8 mouse cellular contexts compared by ENCODE assay signal in the genomic region with DNA sequence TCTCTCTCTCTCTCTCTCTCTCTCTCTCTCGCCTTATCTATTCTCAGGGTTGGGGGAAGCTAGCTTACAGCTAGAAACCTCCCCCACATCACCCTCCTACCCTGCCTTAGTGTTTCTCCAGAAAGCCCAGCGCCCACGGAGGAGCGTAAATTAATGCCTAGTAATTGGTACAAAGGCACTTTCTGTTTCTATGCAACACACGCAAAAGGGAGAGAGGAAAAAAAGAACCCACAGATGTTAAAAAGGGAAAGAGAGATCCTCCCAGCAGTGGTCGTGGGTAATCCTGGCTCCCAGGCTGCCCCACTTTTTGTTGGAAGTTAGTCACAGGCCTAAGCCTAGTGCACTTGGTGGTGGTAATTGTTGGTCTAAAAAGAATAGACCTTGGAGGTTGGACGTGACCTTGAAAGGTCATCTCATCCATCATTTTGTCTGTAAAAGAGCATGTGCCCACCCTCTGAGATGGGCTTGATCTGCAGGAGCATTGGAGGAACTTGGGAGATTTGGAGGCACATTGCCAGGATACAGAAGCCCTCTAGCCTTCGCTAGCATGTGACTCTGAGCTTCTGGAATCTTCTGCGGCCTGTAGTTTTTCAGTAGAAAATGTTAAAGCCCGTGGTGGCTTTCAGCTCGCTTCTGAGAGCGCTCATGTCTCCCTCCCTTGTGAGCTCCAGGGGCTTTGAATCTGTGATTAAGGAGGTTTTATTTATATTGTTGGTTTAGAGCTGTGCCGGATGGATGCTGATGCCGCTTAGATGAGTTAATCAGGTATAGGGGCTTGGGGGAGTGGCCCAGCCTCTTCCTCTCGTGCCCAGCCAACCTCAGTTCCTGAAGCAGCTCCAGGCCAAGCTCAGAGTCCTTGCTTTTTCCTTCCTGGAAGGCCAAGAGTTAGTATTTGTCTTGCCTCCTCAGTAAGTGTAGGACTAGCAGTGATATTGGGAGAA. TPM values are rescaled to one million over a fixed set of nuclear protein-coding genes. Genes with fewer than 3 reads are reported as not detected.
A peak's percentile ranks its signal among the peaks of the same experiment; 100 is the strongest.
DNase-seq lines count a peak whose midpoint lies in the region; ATAC-seq and TF ChIP-seq lines count a peak whose summit lies in the region.

No protein-coding gene starts in this region.

- no peak overlapping the region for H3K9ac ChIP-seq in heart, embryonic 11.5 days (ENCODE audit: low read depth, low read length)

- H3K27ac ChIP-seq in cortical plate, adult 2 months (ENCODE audit: insufficient read depth, low read length): peak overlapping the region; percentile 89
- peak overlapping the region; percentile 99 for H3K27ac ChIP-seq in olfactory bulb, adult 2 months (ENCODE audit: insufficient read depth, low read depth, low read length)
- H3K27ac ChIP-seq in heart, embryonic 11.5 days (ENCODE audit: low read depth, low read length): no peak overlapping the region

- H3K4me3 ChIP-seq in cortical plate, adult 2 months (ENCODE audit: insufficient read depth, low read length): peak overlapping the region; percentile 11; the same call in 1 of the 2 replicates
- no peak overlapping the region for H3K4me3 ChIP-seq in olfactory bulb, adult 2 months (ENCODE audit: insufficient read depth, low read depth, low read length)
- H3K4me3 ChIP-seq in heart, embryonic 11.5 days (ENCODE audit: low read depth, low read length): no peak overlapping the region

- no peak for TF ChIP-seq POLR2A in cortical plate, adult 2 months (IDR thresholded peaks at IDR 0.05; ENCODE audit: extremely low read depth, insufficient read depth, low read length)
- TF ChIP-seq POLR2A in olfactory bulb, adult 2 months (IDR thresholded peaks at IDR 0.05; ENCODE audit: insufficient read depth, low read depth, low read length): no peak

- H3K27me3 ChIP-seq in heart, embryonic 11.5 days (ENCODE audit: control insufficient read depth, insufficient read depth, low read length): peaks cover 7% of the 10 kb centered on the region

- TF ChIP-seq CTCF in cortical plate, adult 2 months (IDR thresholded peaks at IDR 0.05; ENCODE audit: extremely low read depth, insufficient read depth, low read length): no peak
- TF ChIP-seq CTCF in olfactory bulb, adult 2 months (IDR thresholded peaks at IDR 0.05; ENCODE audit: insufficient read depth, low read depth, low read length): no peak

- ATAC-seq in heart, embryonic 11.5 days (replicated peaks; ENCODE audit: insufficient number of reproducible peaks, low FRiP score, low TSS enrichment): no peak

- intact Hi-C loops in left cerebral cortex, postnatal 36 days (cut with DNase I): no loop called here
- intact Hi-C loops in left cerebral cortex, postnatal 4 days (cut with DNase I): no loop called here

- H3K4me1 ChIP-seq in cortical plate, adult 2 months (ENCODE audit: control insufficient read depth, insufficient read depth, low read length): peaks cover 28% of the 10 kb centered on the region
- H3K4me1 ChIP-seq in olfactory bulb, adult 2 months (ENCODE audit: control insufficient read depth, insufficient read depth, low read length): peaks cover 42% of the 10 kb centered on the region
- peaks cover 15% of the 10 kb centered on the region for H3K4me1 ChIP-seq in heart, embryonic 11.5 days (ENCODE audit: control insufficient read depth, insufficient read depth, low read length)

- no peaks in the 10 kb centered on the region for H3K9me3 ChIP-seq in heart, embryonic 11.5 days (replicated peaks; ENCODE audit: control insufficient read depth, low read length)

- no peaks in the 10 kb centered on the region for H3K36me3 ChIP-seq in heart, embryonic 11.5 days (ENCODE audit: control insufficient read depth, insufficient read depth, low read length)

- 16% methylated on average over 15 of the region's 15 CpGs for WGBS in olfactory bulb, adult 2 months
- 72% methylated on average over 15 of the region's 15 CpGs for WGBS in heart, embryonic 11.5 days (ENCODE audit: insufficient replicate concordance)

- no peak overlapping the region for H3K4me2 ChIP-seq in heart, embryonic 11.5 days

- peak; percentile 28 for DNase-seq in embryo, embryonic 10 days (ENCODE audit: low spot score)
- no peak for DNase-seq in embryo, embryonic 9.5 days (ENCODE audit: extremely low spot score)
- DNase-seq in left cerebral cortex, postnatal 36 days (ENCODE audit: low spot score in 2 of 2): peak; percentile 28 to 53
- DNase-seq in left cerebral cortex, postnatal 4 days: no peak
- DNase-seq in ovary, postnatal 36 days (ENCODE audit: low spot score): no peak

RNA-seq across cellular contexts. Expression of gene Klf9, which starts 6.3 kb away (rescaled TPM):
- 100 to 1,000 TPM; 205 to 209 TPM for total RNA-seq in left cerebral cortex, postnatal 36 days (2021)
- 10 to 100 TPM; 44.2 to 46.4 TPM for total RNA-seq in left cerebral cortex, postnatal 4 days (2021)
- polyA plus RNA-seq in cortical plate, adult 2 months (2012; rRNA removed): 112 and 121 TPM in 2 replicates
- polyA plus RNA-seq in olfactory bulb, adult 2 months (2012; ENCODE audit: insufficient read depth, insufficient read length, low replicate concordance, missing spikeins): 102 and 132 TPM in 2 replicates
- 1.2 and 1.6 TPM in 2 replicates for polyA plus RNA-seq in heart, embryonic 11.5 days (2014; fragmentation: Nextera tagmentation; extraction: Ambion mirVana)

Comparison
In these comparisons a context has a peak if more than half of its experiments do, and no peak if none do; other contexts are left out.
1. DNase-seq: peak in embryo, embryonic 10 days (single experiment) and left cerebral cortex, postnatal 36 days (2 of 2); none in embryo, embryonic 9.5 days (single experiment), left cerebral cortex, postnatal 4 days (single experiment) and ovary, postnatal 36 days (single experiment).
2. RNA of gene Klf9, which starts 6.3 kb away (polyA plus RNA-seq): 102 to 132 TPM in olfactory bulb, adult 2 months and 112 to 121 TPM in cortical plate, adult 2 months; 1.2 to 1.6 TPM in heart, embryonic 11.5 days; every median in the first group is over 10 times any median in the second.